Mouse (Mus musculus): ENCODE results near the gene Hist1h2an.

GRCm38 (mm10) chr13:21749387-21750158, 37.4 kb downstream of the Hist1h2an start:
- TF ChIP-seq CTCF (IDR thresholded peaks at IDR 0.05; ENCODE audit: control insufficient read depth, insufficient read depth, low read length): no peak
- TF ChIP-seq POLR2A (IDR thresholded peaks at IDR 0.05; ENCODE audit: borderline replicate concordance, control insufficient read depth, low read depth, low read length): no peak
